Mouse (Mus musculus) layer of hippocampus, postnatal 14 days (tissue): ENCODE measurements around the gene Bicdl2. TPM values are rescaled to one million over a fixed set of nuclear protein-coding genes. Genes with fewer than 3 reads are reported as not detected.

Source experiments
- DNase-seq, 2 experiments: peaks; one replicate each; pipeline ENCODE4 v3.0.0; 2021 to 2022; ENCODE audit warnings: low spot score in 2 of 2, mixed read lengths in 1 of 2
- total RNA-seq, 2 experiments: library from RNA; stranded (reverse); gene quantifications; 2 replicates each; pipeline ENCODE4 v1.2.3; 2021

Gene Bicdl2
- total RNA-seq, 2 experiments from 2014 or later, result not detected

DNA sequence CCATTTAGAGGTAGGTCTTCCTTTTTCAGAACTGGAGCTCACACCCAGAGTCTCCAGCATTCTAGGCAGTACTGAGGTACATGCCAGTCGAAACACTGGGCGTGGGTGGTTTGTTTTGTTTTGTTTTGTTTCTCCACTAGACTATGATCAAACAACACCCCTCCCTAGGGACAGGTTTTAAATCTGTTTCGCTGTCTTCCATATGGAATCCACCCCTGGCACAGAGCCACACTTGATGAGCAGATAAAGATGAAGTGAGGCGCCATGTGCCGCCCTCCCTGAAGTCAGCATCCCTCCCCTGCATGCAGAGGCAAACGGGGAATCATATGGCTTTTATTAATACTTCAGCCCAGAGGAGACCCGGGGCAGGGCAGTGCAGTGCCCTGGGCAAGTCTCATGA, 44.4 kb downstream of the Bicdl2 start:
- DNase-seq, result peak in 1 of 2 experiments; percentile 26

DNA sequence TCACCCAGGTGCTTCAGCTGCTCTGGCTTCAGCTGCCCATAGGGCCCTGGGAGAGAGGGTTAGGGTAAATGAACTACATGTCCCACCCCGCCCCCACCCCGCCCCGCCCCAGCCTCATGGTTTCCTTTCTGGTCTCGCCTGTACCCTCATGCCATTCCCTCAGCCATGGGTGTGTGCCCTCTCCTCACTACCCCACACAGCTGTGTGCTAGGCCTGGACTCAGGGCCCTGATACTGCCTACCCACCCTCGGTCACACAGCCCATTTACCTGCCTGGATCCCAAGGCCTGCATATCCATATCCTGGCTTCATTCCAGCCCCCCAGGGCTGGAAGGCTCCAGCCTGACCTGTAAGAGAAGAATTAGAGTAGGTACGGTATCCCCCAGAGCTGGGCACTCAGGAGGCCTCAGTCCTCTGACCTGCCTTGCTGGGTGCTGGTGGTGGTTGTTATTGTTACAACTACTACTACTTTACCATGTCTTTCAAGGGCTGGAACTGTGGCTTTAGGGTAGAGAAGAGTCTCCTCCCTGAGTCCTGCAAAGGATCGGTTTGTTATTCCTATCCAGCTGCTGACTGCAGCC, 45.3 kb downstream of the Bicdl2 start:
- no peak for DNase-seq

DNA sequence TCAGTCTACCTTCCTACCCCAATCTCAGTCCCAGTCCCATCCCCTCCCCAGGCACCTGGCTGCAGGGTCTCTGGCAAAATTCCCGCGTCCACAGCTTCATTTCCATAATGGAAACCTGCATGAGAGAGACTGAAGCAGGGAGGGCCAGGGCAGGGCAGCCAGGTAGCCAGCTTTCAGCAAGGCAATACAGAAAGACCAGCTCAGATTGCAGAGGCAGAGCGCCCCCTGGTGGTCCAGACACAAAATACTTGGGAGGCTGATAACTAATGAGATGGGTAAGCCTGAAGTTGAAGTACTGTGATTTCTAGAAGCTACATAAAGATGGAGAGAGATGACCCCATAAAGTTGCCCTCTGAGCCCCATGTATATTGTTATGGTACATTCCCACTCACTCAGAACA, 45.9 kb downstream of the Bicdl2 start:
- DNase-seq, result peak; percentile 63 to 76

DNA sequence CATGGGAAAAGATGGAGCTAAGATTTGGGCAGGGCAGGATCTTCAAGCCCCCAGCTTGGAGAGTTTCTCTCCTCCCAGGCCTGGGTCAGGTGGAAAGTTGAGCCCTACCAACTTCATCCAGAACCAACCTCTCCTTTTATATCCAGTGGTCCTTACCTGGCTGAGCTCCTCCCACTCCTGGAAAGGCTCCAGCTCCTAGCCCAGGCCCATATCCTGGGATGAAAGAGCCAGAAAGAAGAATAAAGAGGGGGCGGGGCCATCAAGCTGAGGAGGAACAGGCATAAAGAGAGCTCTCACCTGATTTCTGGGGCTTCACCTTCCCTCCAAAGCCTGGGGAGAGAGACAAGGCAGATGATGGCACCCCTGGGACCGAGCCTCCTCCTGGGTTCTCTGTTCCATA, 56.7 kb downstream of the Bicdl2 start:
- DNase-seq, result no peak

Other genes with a start within 250 kb of the Bicdl2 start
- not detected for gene Vmn2r117, start 180.8 kb upstream of the Bicdl2 start, total RNA-seq
- gene Zfp213, start 96.3 kb upstream of the Bicdl2 start, total RNA-seq, result 1 to 10 TPM; 4.6 to 6.5 TPM
- gene Zfp13, start 61.0 kb upstream of the Bicdl2 start, total RNA-seq, result 10 to 100 TPM; 29.8 to 30.1 TPM
- under 1 TPM in 1 of 2 experiments, not detected in 1; 0.36 TPM for gene Zscan10, start 59.6 kb upstream of the Bicdl2 start, total RNA-seq
- under 1 TPM; 0.85 to 0.86 TPM for gene Mmp25, start 15.2 kb upstream of the Bicdl2 start, total RNA-seq
- gene Hcfc1r1, start 13.1 kb downstream of the Bicdl2 start, total RNA-seq, result 100 to 1,000 TPM; 127 to 131 TPM
- 10 to 100 TPM in 1 of 2 experiments, 1 to 10 TPM in 1; 9.5 to 12.2 TPM for gene Thoc6, start 13.4 kb downstream of the Bicdl2 start, total RNA-seq
- 10 to 100 TPM in 1 of 2 experiments, 1 to 10 TPM in 1; 9.5 to 10.1 TPM for gene Tnfrsf12a, start 17.0 kb downstream of the Bicdl2 start, total RNA-seq
- gene Cldn6, start 18.7 kb downstream of the Bicdl2 start, total RNA-seq, result not detected
- gene Cldn9, start 23.5 kb downstream of the Bicdl2 start, total RNA-seq, result 1 to 10 TPM in 1 of 2 experiments, under 1 TPM in 1; 0.69 to 1.1 TPM
- gene 1520401A03Rik, start 62.3 kb downstream of the Bicdl2 start, total RNA-seq, result under 1 TPM; 0.14 to 0.16 TPM
- gene Pkmyt1, start 65.8 kb downstream of the Bicdl2 start, total RNA-seq, result 1 to 10 TPM; 3.7 to 4.0 TPM
- 10 to 100 TPM; 49.7 to 52.8 TPM for gene Paqr4, start 80.4 kb downstream of the Bicdl2 start, total RNA-seq
- gene Kremen2, start 85.3 kb downstream of the Bicdl2 start, total RNA-seq, result under 1 TPM; 0.17 to 0.21 TPM
- gene Flywch1, start 111.1 kb downstream of the Bicdl2 start, total RNA-seq, result 100 to 1,000 TPM; 159 to 169 TPM
- gene Flywch2, start 125.6 kb downstream of the Bicdl2 start, total RNA-seq, result 10 to 100 TPM; 24.5 to 25.3 TPM
- gene Srrm2, start 130.0 kb downstream of the Bicdl2 start, total RNA-seq, result 100 to 1,000 TPM; 502 to 591 TPM
- gene Elob, start 168.6 kb downstream of the Bicdl2 start, total RNA-seq, result 100 to 1,000 TPM; 363 to 365 TPM
- not detected for gene Prss33, start 175.6 kb downstream of the Bicdl2 start, total RNA-seq
- gene Prss32, start 183.3 kb downstream of the Bicdl2 start, total RNA-seq, result under 1 TPM in 1 of 2 experiments, not detected in 1; 0.29 TPM
- gene Prss41, start 183.7 kb downstream of the Bicdl2 start, total RNA-seq, result 1 to 10 TPM; 1.8 to 2.0 TPM
- not detected for gene Prss21, start 207.6 kb downstream of the Bicdl2 start, total RNA-seq
- not detected for gene Dcpp1, start 220.4 kb downstream of the Bicdl2 start, total RNA-seq
- gene Dcpp2, start 220.4 kb downstream of the Bicdl2 start, total RNA-seq, result not detected